Mouse (Mus musculus): Measurements from ENCODE around the gene Nop2. TPM values are rescaled to one million over a fixed set of nuclear protein-coding genes. Genes with fewer than 3 reads are reported as not detected.

Gene Nop2
- 10 to 100 TPM; 14.6 to 18.6 TPM for total RNA-seq (2021)
- long read RNA-seq, experiment 1, transcript Nop2-201 (16 exons, 2,597 nt), result major isoform, 11 of 18 reads
- long read RNA-seq, experiment 1, partial matches to known transcripts, result 5 of 18 reads
- long read RNA-seq, experiment 1, other reads (novel, unspliced or antisense), result 2 of 18 reads
- long read RNA-seq, experiment 2, transcript Nop2-201 (16 exons, 2,597 nt), result major isoform, 15 of 20 reads
- long read RNA-seq, experiment 2, partial matches to known transcripts, result 3 of 20 reads
- long read RNA-seq, experiment 2, other reads (novel, unspliced or antisense), result 2 of 20 reads

- DNase-seq, result peak; percentile 82
Measured at GRCm38 (mm10) chr6:125131302-125132156, at the start of gene Nop2. Nop2 (plus strand) TSS chr6:125131909.

- no peak for DNase-seq
Measured at GRCm38 (mm10) chr6:125082801-125083386, 48.8 kb upstream of the Nop2 start.

GRCm38 (mm10) chr6:125084424-125084823, 47.3 kb upstream of the Nop2 start:
- DNase-seq, result no peak

DNA sequence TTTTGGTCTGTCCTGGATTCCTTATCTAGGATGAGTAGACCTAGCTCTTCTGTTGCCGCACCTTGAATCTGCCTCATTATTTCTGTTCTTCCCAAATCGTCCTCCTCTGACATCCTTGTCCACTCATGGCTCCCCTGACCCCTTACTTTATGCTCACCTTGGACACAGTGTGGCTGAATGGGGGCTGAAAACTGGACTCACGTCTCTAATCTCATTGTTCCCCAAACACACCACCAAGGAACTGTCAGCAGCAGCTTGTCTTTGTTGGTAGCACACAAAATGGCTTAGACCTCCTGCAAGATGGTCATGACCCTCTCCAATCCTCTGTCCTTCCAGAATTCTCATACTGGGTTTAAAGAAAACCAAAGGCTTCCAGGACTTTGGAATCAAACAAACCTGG, 43.8 kb upstream of the Nop2 start:
- no peak for DNase-seq

DNA sequence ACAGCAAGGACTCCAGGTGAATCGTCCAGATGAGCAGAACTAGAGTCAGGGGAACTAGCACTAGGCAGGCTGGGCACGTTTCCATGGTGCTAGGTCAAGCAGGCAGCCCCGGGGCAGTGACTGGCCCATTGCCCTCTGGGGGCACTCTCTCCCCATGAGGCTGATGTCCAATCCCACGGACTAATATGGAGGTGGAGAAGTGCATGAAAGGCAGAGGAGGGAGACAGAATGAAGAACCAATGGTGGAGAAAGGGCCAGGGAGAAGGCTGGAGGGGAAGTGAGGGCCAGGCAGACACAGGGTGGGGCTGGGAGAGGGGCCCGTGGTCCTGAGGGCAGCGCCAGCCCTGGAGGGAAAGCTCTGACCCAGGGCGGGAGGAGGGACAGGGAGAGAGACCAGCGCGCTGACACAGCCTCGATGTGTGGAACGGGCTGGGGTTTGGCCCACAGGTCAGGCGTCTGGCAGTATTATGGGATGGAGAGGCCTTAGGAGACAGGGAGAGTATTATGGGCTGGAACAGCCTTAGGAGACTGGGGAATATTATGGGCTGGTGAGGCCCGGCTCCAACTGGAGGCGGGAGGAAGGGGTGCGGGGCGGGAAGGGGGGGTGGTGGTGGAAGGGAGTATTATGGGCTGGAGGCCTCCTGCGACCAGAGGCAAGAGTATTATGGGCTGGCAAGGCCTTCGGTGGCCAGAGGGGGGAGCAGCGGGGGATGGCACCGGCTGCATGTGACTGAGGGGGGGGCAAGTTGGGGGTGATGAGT, 43.0 kb upstream of the Nop2 start:
- peak; percentile 84 for DNase-seq

DNA sequence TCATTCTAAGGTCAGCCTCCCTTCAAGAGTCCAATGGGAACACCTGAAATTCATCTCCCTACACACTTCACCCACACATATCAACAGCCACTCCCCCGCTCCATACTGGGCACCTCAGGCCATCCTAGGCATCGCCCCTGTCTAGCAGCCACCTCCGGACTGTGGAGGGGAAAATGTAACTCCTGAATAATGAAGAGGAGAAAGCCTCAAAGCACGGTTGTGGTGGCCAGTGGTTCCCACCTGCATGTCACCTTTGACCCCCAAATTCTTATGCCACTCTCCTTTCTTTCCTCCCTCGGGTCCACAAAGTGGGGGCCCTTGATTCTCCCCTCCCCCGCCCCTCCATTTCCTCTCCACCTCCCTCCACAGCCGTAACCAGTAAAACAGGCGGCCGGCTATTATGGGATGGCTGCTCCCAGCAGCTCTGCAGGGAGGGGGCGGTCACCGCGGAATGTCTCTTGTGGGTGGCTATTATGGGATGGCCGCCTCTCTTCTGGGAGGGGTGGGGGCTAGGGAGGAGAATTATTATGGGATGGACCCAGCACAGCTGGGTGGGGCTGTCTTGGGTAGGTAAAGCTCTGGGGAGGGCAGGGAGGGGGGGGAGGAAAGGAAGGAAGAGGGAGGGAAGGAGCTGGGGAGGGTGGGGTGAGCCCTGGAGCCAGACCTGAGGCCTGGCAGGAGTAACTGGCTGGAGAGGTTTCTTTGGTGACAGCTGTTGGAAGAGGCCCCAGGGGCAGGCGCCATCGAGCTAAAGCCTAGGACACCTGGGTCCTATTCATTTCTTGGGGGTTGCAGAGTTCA, 42.0 kb upstream of the Nop2 start:
- DNase-seq, result peak; percentile 86

DNA sequence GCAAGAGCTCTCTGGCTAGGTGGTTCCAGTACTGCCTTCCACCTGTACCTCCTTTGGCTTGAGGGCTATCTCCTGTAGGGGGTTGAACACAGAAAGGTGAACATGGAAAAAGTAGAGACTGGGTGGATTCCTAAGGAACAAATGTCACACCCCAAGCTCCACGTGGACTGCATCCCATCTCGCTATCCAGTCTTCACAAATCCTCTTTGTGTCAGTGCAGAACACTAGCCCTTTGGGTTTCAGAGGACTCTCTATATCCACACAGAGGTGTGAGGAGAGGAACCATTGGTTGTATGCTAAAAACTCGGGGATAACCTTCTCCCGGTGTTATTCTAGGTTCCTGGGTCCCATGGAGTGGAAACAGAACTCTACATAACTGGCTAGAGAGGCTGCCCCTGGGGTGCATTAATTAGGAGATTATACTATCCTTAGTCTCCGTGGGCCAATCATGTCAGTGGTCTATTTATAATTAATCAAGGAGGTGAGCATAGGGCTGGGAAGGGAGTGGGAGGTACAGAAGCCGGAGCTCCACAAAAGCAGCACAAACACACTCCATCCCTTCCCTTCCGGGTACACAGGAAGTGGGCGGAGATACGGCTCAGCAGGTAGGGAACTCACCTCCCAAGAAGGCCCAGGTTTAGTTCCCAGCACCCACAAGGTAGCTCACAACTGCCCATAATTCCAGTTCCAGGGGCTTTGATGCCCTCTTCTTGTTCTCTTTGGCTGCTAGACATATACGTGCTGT, 41.2 kb upstream of the Nop2 start:
- DNase-seq, result no peak

DNA sequence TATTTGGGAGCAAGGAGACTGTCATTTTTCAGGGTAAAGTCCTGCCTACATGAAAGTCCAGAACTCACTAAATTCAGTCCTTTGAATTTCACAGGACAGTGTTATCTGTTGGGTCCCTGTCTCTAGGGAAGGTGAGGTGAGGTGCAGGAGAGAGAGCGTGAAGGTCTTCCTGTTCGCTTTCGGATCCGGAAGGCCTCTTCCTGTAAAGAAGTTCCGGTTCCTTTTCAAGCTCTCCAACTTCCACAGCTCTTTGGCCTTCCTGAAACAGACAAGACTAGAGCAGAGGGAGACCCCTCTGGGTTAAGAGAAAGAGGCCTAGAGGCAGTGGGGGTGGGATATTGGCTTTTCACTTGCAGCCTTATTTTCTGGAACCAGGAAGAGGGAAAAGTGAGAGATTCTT, 39.3 kb upstream of the Nop2 start:
- DNase-seq, result no peak

GRCm38 (mm10) chr6:125094843-125095242, 36.9 kb upstream of the Nop2 start:
- DNase-seq, result no peak

- peak; percentile 93 for DNase-seq
Measured at GRCm38 (mm10) chr6:125095391-125096278, 36.1 kb upstream of the Nop2 start, which contains the start of gene Chd4. Chd4 (plus strand) TSS chr6:125095981.

GRCm38 (mm10) chr6:125096279-125096596, 35.5 kb upstream of the Nop2 start:
- no peak for DNase-seq

DNA sequence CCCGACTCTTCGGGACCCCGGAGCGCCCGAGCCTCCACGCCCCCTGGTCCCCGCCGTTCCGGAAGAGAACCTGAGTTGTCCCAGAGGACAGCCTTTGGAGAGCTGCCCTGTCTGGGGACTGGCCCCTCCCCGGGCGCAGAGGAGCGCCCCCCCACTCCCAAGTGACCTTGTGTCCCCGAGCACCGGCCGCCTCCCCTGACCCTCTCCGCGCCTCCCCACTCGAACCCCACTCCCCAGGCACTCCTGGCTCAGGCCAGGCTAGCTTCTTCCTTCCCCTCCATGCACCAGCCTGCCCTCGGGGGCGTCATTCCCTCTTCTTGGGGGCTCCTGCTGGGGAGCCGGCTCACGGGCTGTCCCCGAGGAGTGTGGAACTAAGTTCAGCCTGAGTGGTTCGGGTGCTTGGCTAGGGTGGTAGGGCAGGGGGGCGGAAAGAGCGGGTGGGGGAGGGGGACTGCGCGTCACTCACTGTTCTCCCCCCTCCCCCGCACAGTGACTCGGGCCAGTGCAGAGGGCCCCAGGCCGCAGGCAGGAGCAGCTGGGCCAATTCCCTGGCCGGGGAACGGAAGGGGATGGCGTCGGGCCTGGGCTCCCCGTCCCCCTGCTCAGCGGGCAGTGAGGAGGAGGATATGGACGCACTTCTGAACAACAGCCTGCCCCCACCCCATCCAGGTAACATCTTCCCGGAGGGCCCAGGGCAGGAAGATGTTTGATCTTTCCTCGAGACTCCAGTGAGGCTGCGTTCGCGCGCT, 34.9 kb upstream of the Nop2 start:
- peak; percentile 72 for DNase-seq

DNA sequence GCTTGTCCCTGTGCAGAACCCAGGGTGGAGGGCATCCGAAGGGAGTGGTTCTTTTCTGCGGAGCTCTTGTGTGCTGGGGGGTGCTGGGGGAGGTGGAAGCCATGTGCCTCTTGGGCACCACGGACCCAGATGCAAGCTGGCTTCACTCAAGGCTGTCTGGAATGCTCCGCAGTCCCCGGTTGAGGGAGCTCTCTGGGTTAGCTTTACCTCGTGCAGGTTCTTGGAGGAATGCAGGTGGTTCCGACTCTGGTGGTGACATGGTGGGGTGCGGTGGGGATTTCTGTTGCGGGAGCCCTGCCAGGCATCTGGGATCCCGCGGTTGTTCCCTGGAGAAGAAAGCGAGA, 34.4 kb upstream of the Nop2 start:
- DNase-seq, result peak; percentile 20

DNA sequence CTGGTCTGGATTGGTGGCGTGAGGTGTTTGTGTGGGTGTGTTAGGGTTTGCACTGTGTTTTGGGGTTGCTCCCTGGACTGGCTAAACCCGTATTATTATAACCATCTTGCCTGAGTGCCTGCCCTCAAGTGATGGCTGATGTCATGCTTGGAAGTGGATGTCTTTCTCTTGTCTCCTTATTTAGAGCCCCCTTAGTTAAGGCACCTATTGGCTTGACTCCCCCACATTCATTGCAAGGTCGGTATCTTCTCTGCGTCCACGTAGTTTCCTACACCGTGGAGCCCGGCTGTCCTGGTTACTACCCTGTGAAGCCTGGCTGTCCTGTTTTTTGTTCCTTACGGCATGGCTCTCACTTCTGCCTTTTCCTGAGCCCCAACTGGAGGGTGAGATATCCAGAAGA, 33.8 kb upstream of the Nop2 start:
- no peak for DNase-seq

GRCm38 (mm10) chr6:125098513-125098912, 33.2 kb upstream of the Nop2 start:
- peak; percentile 19 for DNase-seq

DNA sequence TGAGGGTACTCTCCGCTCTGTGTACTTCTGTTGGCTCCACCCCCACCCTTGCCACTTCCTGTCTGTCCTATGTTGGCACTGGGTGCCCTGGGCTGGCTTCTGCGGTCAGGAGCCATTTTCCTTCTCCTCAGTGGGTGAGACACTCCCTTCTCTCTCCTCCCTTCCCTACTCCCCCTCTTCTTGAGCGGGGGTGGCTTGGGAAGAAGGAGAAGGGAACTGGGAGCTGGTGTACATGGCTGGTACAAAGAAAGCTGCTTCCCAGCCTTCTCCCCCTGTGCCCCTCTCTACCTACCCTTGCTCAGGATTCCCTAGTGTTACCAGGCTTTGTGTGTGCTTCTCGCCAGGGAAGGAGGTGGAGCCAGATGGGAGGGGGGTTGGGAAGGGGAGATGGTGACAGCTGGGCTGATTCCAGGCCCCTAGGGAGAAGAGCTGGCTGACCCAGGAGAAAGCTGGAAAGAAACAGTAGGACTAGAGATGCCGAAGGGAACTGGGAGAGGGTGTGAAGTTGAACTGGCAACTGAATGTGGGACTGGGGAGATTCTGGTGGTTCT, 32.2 kb upstream of the Nop2 start:
- peak; percentile 44 for DNase-seq

DNA sequence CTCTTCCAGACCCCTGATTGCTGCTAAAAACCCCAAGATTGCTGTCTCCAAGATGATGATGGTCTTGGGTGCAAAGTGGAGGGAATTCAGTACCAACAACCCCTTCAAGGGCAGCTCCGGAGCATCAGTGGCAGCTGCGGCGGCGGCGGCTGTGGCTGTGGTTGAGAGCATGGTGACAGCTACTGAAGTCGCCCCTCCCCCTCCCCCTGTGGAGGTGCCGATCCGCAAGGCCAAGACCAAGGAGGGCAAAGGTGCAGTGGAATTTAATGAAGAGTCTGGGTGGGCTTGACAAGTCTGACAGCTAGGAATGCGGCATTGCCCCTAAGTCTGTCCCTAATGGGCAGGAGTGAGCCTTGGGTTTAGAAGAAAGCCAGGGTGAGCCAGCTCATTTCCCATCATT, 30.3 kb upstream of the Nop2 start:
- DNase-seq, result no peak

GRCm38 (mm10) chr6:125104223-125104622, 27.5 kb upstream of the Nop2 start:
- no peak for DNase-seq

GRCm38 (mm10) chr6:125107705-125108104, 24.0 kb upstream of the Nop2 start:
- DNase-seq, result no peak

All from gastrocnemius, postnatal 25 days (tissue).